Mouse (Mus musculus): ENCODE measurements around the gene Pou2f3. TPM values are rescaled to one million over a fixed set of nuclear protein-coding genes. Genes with fewer than 3 reads are reported as not detected.

Gene Pou2f3
- polyA plus RNA-seq, 2 experiments, result not detected

DNA sequence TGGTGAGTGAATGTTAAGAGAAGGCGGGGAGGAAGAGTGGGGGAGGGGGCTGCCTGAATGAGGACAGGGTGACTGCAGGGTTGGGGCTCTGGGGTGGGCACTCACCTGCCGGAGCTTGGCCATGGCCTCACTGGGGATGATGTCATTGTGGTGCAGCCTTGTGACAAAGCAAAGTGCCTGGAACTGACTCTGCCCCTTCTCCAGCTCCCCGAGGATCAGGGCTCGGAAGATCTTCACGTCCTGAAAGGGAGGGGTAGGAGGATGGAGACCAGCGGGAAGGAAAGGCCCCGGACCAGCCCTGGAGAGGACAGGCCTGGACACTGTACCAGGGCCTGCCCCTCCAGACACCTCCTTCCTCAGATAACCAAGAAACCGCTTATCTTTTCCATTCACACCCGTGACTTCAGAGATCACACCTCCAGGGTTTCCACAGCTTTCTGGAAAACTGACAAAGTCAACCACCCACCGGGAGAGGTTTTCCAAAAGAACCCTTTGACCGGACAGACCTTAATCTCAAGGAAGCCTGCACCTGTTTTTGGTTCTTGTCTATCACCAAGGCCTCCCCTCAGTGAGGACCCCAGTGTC lies 14.7 kb upstream of the Pou2f3 start:
- peak; percentile 83 for ATAC-seq (ENCODE audit: insufficient read depth)

DNA sequence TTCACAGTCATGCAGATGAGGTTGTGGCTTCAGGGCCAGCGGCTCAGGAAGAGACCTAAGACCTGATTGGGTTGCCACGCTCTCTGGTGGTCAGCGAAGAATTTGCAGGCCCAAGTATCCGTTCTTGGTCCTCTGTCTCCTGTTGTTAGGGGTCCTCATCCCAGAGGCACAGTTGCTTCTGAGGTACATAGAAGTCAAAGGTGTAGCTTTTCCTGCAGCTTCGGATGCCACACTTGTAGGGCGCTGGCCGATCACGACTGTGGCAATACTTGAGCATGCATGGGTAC lies 12.2 kb upstream of the Pou2f3 start:
- TF ChIP-seq CTCF (IDR thresholded peaks at IDR 0.05; ENCODE audit: low read depth), result peak; percentile 56
- TF ChIP-seq EP300 (IDR thresholded peaks at IDR 0.05; ENCODE audit: low read depth), result no peak
- Histone ChIP-seq H3K36me3 (replicated peaks; ENCODE audit: control insufficient read depth, insufficient read depth, low read depth) (peaks cover 37% of the 10 kb centered on the region), H3K27me3 (ENCODE audit: control insufficient read depth, insufficient read depth, low read length) (no peaks in the 10 kb centered on the region), H3K9me3 (ENCODE audit: control insufficient read depth, low read length) (no peaks in the 10 kb centered on the region), H3K4me2 (ENCODE audit: low read depth) (no peak overlapping the region), H3K9ac (replicated peaks) (no peak overlapping the region), H3K4me3 (ENCODE audit: insufficient read depth in 1 of 2, low read depth in 2 of 2, low read length in 2 of 2) (no peak overlapping the region), H3K4me1 (replicated peaks; ENCODE audit: control insufficient read depth in 2 of 2, insufficient read depth in 2 of 2, low read length in 1 of 2) (peaks cover 27 to 32% of the 10 kb centered on the region in 2 experiments), H3K27ac (no peak overlapping the region)
- ATAC-seq (ENCODE audit: insufficient read depth), result no peak
- DNase-seq (ENCODE audit: low read depth in 3 of 3, low spot score in 3 of 3), result no peak
- 62% methylated on average over 8 of the region's 8 CpGs for WGBS (ENCODE audit: insufficient replicate concordance)

More for the DNA sequence above, 14.7 kb upstream of the Pou2f3 start:
- Histone ChIP-seq H3K4me2 (ENCODE audit: low read depth) (peak overlapping the region; percentile 54), H3K4me3 (ENCODE audit: insufficient read depth in 1 of 2, low read depth in 2 of 2, low read length in 2 of 2) (peak overlapping the region; percentile 21 to 28; a peak in 3 of 4 replicates), H3K36me3 (replicated peaks; ENCODE audit: control insufficient read depth, insufficient read depth, low read depth) (peaks cover 38% of the 10 kb centered on the region), H3K9ac (replicated peaks) (peak overlapping the region; percentile 59), H3K9me3 (ENCODE audit: control insufficient read depth, low read length) (no peaks in the 10 kb centered on the region), H3K27me3 (ENCODE audit: control insufficient read depth, insufficient read depth, low read length) (no peaks in the 10 kb centered on the region), H3K4me1 (replicated peaks; ENCODE audit: control insufficient read depth in 2 of 2, insufficient read depth in 2 of 2, low read length in 1 of 2) (peaks cover 27 to 44% of the 10 kb centered on the region in 2 experiments), H3K27ac (peak overlapping the region; percentile 65)
- peak; percentile 76 for TF ChIP-seq EP300 (IDR thresholded peaks at IDR 0.05; ENCODE audit: low read depth)
- no peak for TF ChIP-seq CTCF (IDR thresholded peaks at IDR 0.05; ENCODE audit: low read depth)
- DNase-seq (ENCODE audit: low read depth in 3 of 3, low spot score in 3 of 3), result peak; percentile 60 to 68 (median 65)
- 29% methylated on average over 11 of the region's 11 CpGs for WGBS (ENCODE audit: insufficient replicate concordance)

GRCm38 (mm10) chr9:43221643-43222428 lies 11.7 kb upstream of the Pou2f3 start:
- Histone ChIP-seq H3K27ac (no peak overlapping the region), H3K4me1 (replicated peaks; ENCODE audit: control insufficient read depth in 2 of 2, insufficient read depth in 2 of 2, low read length in 1 of 2) (peaks cover 26 to 27% of the 10 kb centered on the region in 2 experiments), H3K27me3 (ENCODE audit: control insufficient read depth, insufficient read depth, low read length) (no peaks in the 10 kb centered on the region), H3K36me3 (replicated peaks; ENCODE audit: control insufficient read depth, insufficient read depth, low read depth) (peaks cover 35% of the 10 kb centered on the region), H3K9ac (replicated peaks) (no peak overlapping the region), H3K4me2 (ENCODE audit: low read depth) (no peak overlapping the region), H3K4me3 (ENCODE audit: insufficient read depth in 1 of 2, low read depth in 2 of 2, low read length in 2 of 2) (no peak overlapping the region), H3K9me3 (ENCODE audit: control insufficient read depth, low read length) (no peaks in the 10 kb centered on the region)
- peak in 1 of 3 experiments; percentile 55 for DNase-seq (ENCODE audit: low read depth in 3 of 3, low spot score in 3 of 3)
- ATAC-seq (ENCODE audit: insufficient read depth), result no peak
- TF ChIP-seq CTCF (IDR thresholded peaks at IDR 0.05; ENCODE audit: low read depth), result peak; percentile 92
- no peak for TF ChIP-seq EP300 (IDR thresholded peaks at IDR 0.05; ENCODE audit: low read depth)
- WGBS (ENCODE audit: insufficient replicate concordance), result 53% methylated on average over 18 of the region's 18 CpGs

GRCm38 (mm10) chr9:43210771-43211450 lies 742 bp upstream of the Pou2f3 start:
- peak; percentile 75 for TF ChIP-seq CTCF (IDR thresholded peaks at IDR 0.05; ENCODE audit: low read depth)
- no peak for TF ChIP-seq EP300 (IDR thresholded peaks at IDR 0.05; ENCODE audit: low read depth)
- 18% methylated on average over 11 of the region's 11 CpGs for WGBS (ENCODE audit: insufficient replicate concordance)
- H3K4me2 ChIP-seq (ENCODE audit: low read depth), result no peak overlapping the region

DNA sequence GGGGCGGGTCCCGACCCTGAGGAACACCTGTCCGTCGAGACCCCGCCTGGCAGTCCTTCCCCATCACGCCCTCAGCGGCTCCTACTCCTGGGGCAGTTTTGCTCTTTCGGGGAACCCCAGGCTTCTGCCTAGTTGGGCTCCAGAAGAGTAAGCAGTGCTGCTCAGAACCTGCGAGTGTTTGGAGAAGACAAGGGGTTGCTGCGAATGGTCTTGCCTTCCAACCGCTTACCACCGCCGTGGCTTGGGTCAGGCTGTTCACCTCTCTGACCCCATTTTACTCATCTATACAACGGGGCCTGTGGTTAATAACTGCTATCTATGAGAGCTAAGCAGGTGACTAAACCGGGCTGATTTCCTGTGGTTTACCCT lies 4.2 kb downstream of the Pou2f3 start:
- H3K9me3 ChIP-seq (ENCODE audit: control insufficient read depth, low read length), result no peaks in the 10 kb centered on the region
- no peaks in the 10 kb centered on the region for H3K36me3 ChIP-seq (replicated peaks; ENCODE audit: control insufficient read depth, insufficient read depth, low read depth)
- TF ChIP-seq EP300 (IDR thresholded peaks at IDR 0.05; ENCODE audit: low read depth), result no peak
- no peak for TF ChIP-seq CTCF (IDR thresholded peaks at IDR 0.05; ENCODE audit: low read depth)
- H3K27me3 ChIP-seq (ENCODE audit: control insufficient read depth, insufficient read depth, low read length), result peaks cover 35% of the 10 kb centered on the region
- H3K4me1 ChIP-seq (replicated peaks; ENCODE audit: control insufficient read depth in 2 of 2, insufficient read depth in 2 of 2, low read length in 1 of 2), result no peaks in the 10 kb centered on the region
- no peak overlapping the region for H3K9ac ChIP-seq (replicated peaks)
- ATAC-seq (ENCODE audit: insufficient read depth) (no peak), DNase-seq (ENCODE audit: low read depth in 3 of 3, low spot score in 3 of 3) (no peak)
- H3K27ac ChIP-seq, result no peak overlapping the region
- H3K4me2 ChIP-seq (ENCODE audit: low read depth), result no peak overlapping the region; the same call in 1 of the 2 replicates
- H3K4me3 ChIP-seq (ENCODE audit: insufficient read depth in 1 of 2, low read depth in 2 of 2, low read length in 2 of 2), result no peak overlapping the region
- WGBS (ENCODE audit: insufficient replicate concordance), result 2% methylated on average over 15 of the region's 15 CpGs

More at GRCm38 (mm10) chr9:43210771-43211450, 742 bp upstream of the Pou2f3 start:
- Histone ChIP-seq H3K4me3 (ENCODE audit: insufficient read depth in 1 of 2, low read depth in 2 of 2, low read length in 2 of 2) (no peak overlapping the region), H3K4me1 (replicated peaks; ENCODE audit: control insufficient read depth in 2 of 2, insufficient read depth in 2 of 2, low read length in 1 of 2) (no peaks in the 10 kb centered on the region), H3K9me3 (ENCODE audit: control insufficient read depth, low read length) (no peaks in the 10 kb centered on the region), H3K9ac (replicated peaks) (no peak overlapping the region), H3K27me3 (ENCODE audit: control insufficient read depth, insufficient read depth, low read length) (peaks cover 11% of the 10 kb centered on the region), H3K36me3 (replicated peaks; ENCODE audit: control insufficient read depth, insufficient read depth, low read depth) (no peaks in the 10 kb centered on the region), H3K27ac (no peak overlapping the region)
- no peak for DNase-seq (ENCODE audit: low read depth in 3 of 3, low spot score in 3 of 3)
- no peak for ATAC-seq (ENCODE audit: insufficient read depth)

Measured in liver, embryonic 14.5 days (tissue).